Mouse (Mus musculus): ENCODE data around the gene Stard8. TPM values are rescaled to one million over a fixed set of nuclear protein-coding genes. Genes with fewer than 3 reads are reported as not detected.

The Stard8 gene
- polyA plus RNA-seq, 1 experiment from 2014 or later = 7.9 TPM

GRCm38 (mm10) chrX:99119510-99119909 lies 116.5 kb downstream of the Stard8 start:
- Histone ChIP-seq H3K9me3 (replicated peaks; ENCODE audit: control insufficient read depth, low read length) (no peaks in the 10 kb centered on the region), H3K9ac (ENCODE audit: low read depth, low read length) (no peak overlapping the region), H3K27ac (ENCODE audit: low read depth, low read length) (no peak overlapping the region), H3K27me3 (ENCODE audit: control insufficient read depth, insufficient read depth, low read length) (no peaks in the 10 kb centered on the region), H3K4me2 (no peak overlapping the region), H3K4me1 (ENCODE audit: control insufficient read depth, insufficient read depth, low read length) (no peaks in the 10 kb centered on the region), H3K4me3 (ENCODE audit: low read depth, low read length) (no peak overlapping the region), H3K36me3 (ENCODE audit: control insufficient read depth, insufficient read depth, low read length) (no peaks in the 10 kb centered on the region)
- no peak for ATAC-seq (replicated peaks; ENCODE audit: insufficient number of reproducible peaks, low FRiP score, low TSS enrichment)
- WGBS (ENCODE audit: insufficient replicate concordance) = 86% methylated on average over 5 of the region's 5 CpGs

Other genes starting within 250 kb of the Stard8 start
- 10.4 and 11.4 TPM in 2 replicates for gene Ophn1, start 112.2 kb upstream of the Stard8 start, polyA plus RNA-seq (2014; fragmentation: Nextera tagmentation; extraction: Ambion mirVana)
- gene Yipf6, start 66.9 kb upstream of the Stard8 start, polyA plus RNA-seq (2014; fragmentation: Nextera tagmentation; extraction: Ambion mirVana) = 17.9 and 18.3 TPM in 2 replicates
- gene Efnb1, start 132.9 kb downstream of the Stard8 start, polyA plus RNA-seq (2014; fragmentation: Nextera tagmentation; extraction: Ambion mirVana) = 16.0 and 16.8 TPM in 2 replicates